Mouse (Mus musculus): ENCODE measurements at regions not wholly inside any gene's neighbourhood (a gene's known extent, or its start where the extent isn't known, plus 50 kb on each side); places are given as distances from the start of the nearest gene placed in this dataset.

- TF ChIP-seq CTCF (IDR thresholded peaks at IDR 0.05; ENCODE audit: low read depth), result no peak
- TF ChIP-seq EP300 (optimal IDR thresholded peaks at IDR 0.05), result no peak
Observed at GRCm38 (mm10) chr4:30983611-30984010, 980.3 kb upstream of the Map3k7 start.
